Mouse (Mus musculus): ENCODE measurements around the gene Iqgap2. TPM values are rescaled to one million over a fixed set of nuclear protein-coding genes. Genes with fewer than 3 reads are reported as not detected.

Iqgap2 gene
- polyA plus RNA-seq, 1 experiment from 2014 or later, result 3.0 TPM

- Histone ChIP-seq H3K36me3 (ENCODE audit: control insufficient read depth, insufficient read depth, low read length) (no peaks in the 10 kb centered on the region), H3K27me3 (ENCODE audit: control insufficient read depth, insufficient read depth, low read depth, low read length) (no peaks in the 10 kb centered on the region), H3K9me3 (replicated peaks; ENCODE audit: control insufficient read depth, low read length, poor library complexity, severe bottlenecking) (no peaks in the 10 kb centered on the region), H3K27ac (ENCODE audit: low read length) (no peak overlapping the region), H3K4me1 (ENCODE audit: control insufficient read depth, insufficient read depth, low read length) (peaks cover 12% of the 10 kb centered on the region), H3K9ac (ENCODE audit: low read depth, low read length) (no peak overlapping the region), H3K4me2 (ENCODE audit: low read length) (no peak overlapping the region), H3K4me3 (ENCODE audit: low read depth, low read length) (no peak overlapping the region)
- 88% methylated on average over 6 of the region's 6 CpGs for WGBS
- ATAC-seq, result no peak
These were observed 87.6 kb downstream of the Iqgap2 start for GRCm38 (mm10) chr13:95804113-95804512.

GRCm38 (mm10) chr13:95800925-95801324 is 90.8 kb downstream of the Iqgap2 start:
- H3K4me3 ChIP-seq (ENCODE audit: low read depth, low read length), result no peak overlapping the region
- H3K27me3 ChIP-seq (ENCODE audit: control insufficient read depth, insufficient read depth, low read depth, low read length), result no peaks in the 10 kb centered on the region
- H3K9me3 ChIP-seq (replicated peaks; ENCODE audit: control insufficient read depth, low read length, poor library complexity, severe bottlenecking), result no peaks in the 10 kb centered on the region
- WGBS, result 75% methylated on average over 9 of the region's 9 CpGs
- no peak overlapping the region for H3K4me2 ChIP-seq (ENCODE audit: low read length)
- no peak overlapping the region for H3K27ac ChIP-seq (ENCODE audit: low read length)
- H3K4me1 ChIP-seq (ENCODE audit: control insufficient read depth, insufficient read depth, low read length), result peaks cover 4% of the 10 kb centered on the region; the same call in 1 of the 2 replicates
- no peaks in the 10 kb centered on the region for H3K36me3 ChIP-seq (ENCODE audit: control insufficient read depth, insufficient read depth, low read length)
- no peak overlapping the region for H3K9ac ChIP-seq (ENCODE audit: low read depth, low read length)
- ATAC-seq, result no peak

GRCm38 (mm10) chr13:95799322-95799721 is 92.4 kb downstream of the Iqgap2 start:
- H3K27me3 ChIP-seq (ENCODE audit: control insufficient read depth, insufficient read depth, low read depth, low read length), result no peaks in the 10 kb centered on the region
- H3K4me2 ChIP-seq (ENCODE audit: low read length), result no peak overlapping the region
- H3K27ac ChIP-seq (ENCODE audit: low read length), result no peak overlapping the region
- no peaks in the 10 kb centered on the region for H3K9me3 ChIP-seq (replicated peaks; ENCODE audit: control insufficient read depth, low read length, poor library complexity, severe bottlenecking)
- H3K4me3 ChIP-seq (ENCODE audit: low read depth, low read length), result no peak overlapping the region
- no peak overlapping the region for H3K9ac ChIP-seq (ENCODE audit: low read depth, low read length)
- peaks cover 4% of the 10 kb centered on the region; the same call in 1 of the 2 replicates for H3K4me1 ChIP-seq (ENCODE audit: control insufficient read depth, insufficient read depth, low read length)
- no peak for ATAC-seq
- no peaks in the 10 kb centered on the region for H3K36me3 ChIP-seq (ENCODE audit: control insufficient read depth, insufficient read depth, low read length)
- WGBS, result 87% methylated on average over 4 of the region's 4 CpGs

GRCm38 (mm10) chr13:95798721-95799120 is 93.0 kb downstream of the Iqgap2 start:
- Histone ChIP-seq H3K4me3 (ENCODE audit: low read depth, low read length) (no peak overlapping the region), H3K36me3 (ENCODE audit: control insufficient read depth, insufficient read depth, low read length) (no peaks in the 10 kb centered on the region), H3K9ac (ENCODE audit: low read depth, low read length) (no peak overlapping the region), H3K4me1 (ENCODE audit: control insufficient read depth, insufficient read depth, low read length) (peaks cover 4% of the 10 kb centered on the region; the same call in 1 of the 2 replicates), H3K9me3 (replicated peaks; ENCODE audit: control insufficient read depth, low read length, poor library complexity, severe bottlenecking) (no peaks in the 10 kb centered on the region), H3K27me3 (ENCODE audit: control insufficient read depth, insufficient read depth, low read depth, low read length) (no peaks in the 10 kb centered on the region), H3K27ac (ENCODE audit: low read length) (no peak overlapping the region), H3K4me2 (ENCODE audit: low read length) (no peak overlapping the region)
- no peak for ATAC-seq
- 47% methylated on average over 6 of the region's 6 CpGs for WGBS

- no peak overlapping the region for H3K27ac ChIP-seq (ENCODE audit: low read length)
- no peaks in the 10 kb centered on the region for H3K36me3 ChIP-seq (ENCODE audit: control insufficient read depth, insufficient read depth, low read length)
- 92% methylated on average over 2 of the region's 2 CpGs for WGBS
- H3K4me1 ChIP-seq (ENCODE audit: control insufficient read depth, insufficient read depth, low read length), result peaks cover 4% of the 10 kb centered on the region; the same call in 1 of the 2 replicates
- no peaks in the 10 kb centered on the region for H3K27me3 ChIP-seq (ENCODE audit: control insufficient read depth, insufficient read depth, low read depth, low read length)
- no peaks in the 10 kb centered on the region for H3K9me3 ChIP-seq (replicated peaks; ENCODE audit: control insufficient read depth, low read length, poor library complexity, severe bottlenecking)
- H3K4me3 ChIP-seq (ENCODE audit: low read depth, low read length), result no peak overlapping the region
- no peak for ATAC-seq
- H3K9ac ChIP-seq (ENCODE audit: low read depth, low read length), result no peak overlapping the region
- no peak overlapping the region for H3K4me2 ChIP-seq (ENCODE audit: low read length)
These were observed 94.2 kb downstream of the Iqgap2 start for GRCm38 (mm10) chr13:95797530-95797929.

- Histone ChIP-seq H3K36me3 (ENCODE audit: control insufficient read depth, insufficient read depth, low read length) (no peaks in the 10 kb centered on the region), H3K9me3 (replicated peaks; ENCODE audit: control insufficient read depth, low read length, poor library complexity, severe bottlenecking) (no peaks in the 10 kb centered on the region), H3K27me3 (ENCODE audit: control insufficient read depth, insufficient read depth, low read depth, low read length) (no peaks in the 10 kb centered on the region), H3K4me1 (ENCODE audit: control insufficient read depth, insufficient read depth, low read length) (peaks cover 4% of the 10 kb centered on the region; the same call in 1 of the 2 replicates), H3K4me3 (ENCODE audit: low read depth, low read length) (no peak overlapping the region), H3K4me2 (ENCODE audit: low read length) (no peak overlapping the region), H3K9ac (ENCODE audit: low read depth, low read length) (no peak overlapping the region), H3K27ac (ENCODE audit: low read length) (no peak overlapping the region)
- 81% methylated on average over 8 of the region's 8 CpGs for WGBS
- no peak for ATAC-seq
These were observed 97.4 kb downstream of the Iqgap2 start for GRCm38 (mm10) chr13:95794346-95794745.

- no peak for ATAC-seq
- 69% methylated on average over 6 of the region's 6 CpGs for WGBS
- H3K27ac ChIP-seq (ENCODE audit: low read length), result no peak overlapping the region
These were observed 100.8 kb downstream of the Iqgap2 start for GRCm38 (mm10) chr13:95790883-95791282.

GRCm38 (mm10) chr13:95788631-95789376 is 102.9 kb downstream of the Iqgap2 start:
- H3K4me2 ChIP-seq (ENCODE audit: low read length), result no peak overlapping the region
- WGBS, result 91% methylated on average over 10 of the region's 10 CpGs
- no peak for ATAC-seq

More at GRCm38 (mm10) chr13:95790883-95791282, 100.8 kb downstream of the Iqgap2 start:
- Histone ChIP-seq H3K4me1 (ENCODE audit: control insufficient read depth, insufficient read depth, low read length) (no peaks in the 10 kb centered on the region), H3K4me3 (ENCODE audit: low read depth, low read length) (no peak overlapping the region), H3K4me2 (ENCODE audit: low read length) (no peak overlapping the region), H3K36me3 (ENCODE audit: control insufficient read depth, insufficient read depth, low read length) (no peaks in the 10 kb centered on the region), H3K9ac (ENCODE audit: low read depth, low read length) (no peak overlapping the region), H3K27me3 (ENCODE audit: control insufficient read depth, insufficient read depth, low read depth, low read length) (no peaks in the 10 kb centered on the region), H3K9me3 (replicated peaks; ENCODE audit: control insufficient read depth, low read length, poor library complexity, severe bottlenecking) (no peaks in the 10 kb centered on the region)

GRCm38 (mm10) chr13:95782969-95783332 is 108.8 kb downstream of the Iqgap2 start:
- H3K9ac ChIP-seq (ENCODE audit: low read depth, low read length), result no peak overlapping the region
- no peaks in the 10 kb centered on the region for H3K4me1 ChIP-seq (ENCODE audit: control insufficient read depth, insufficient read depth, low read length)
- no peak overlapping the region for H3K4me2 ChIP-seq (ENCODE audit: low read length)
- H3K27me3 ChIP-seq (ENCODE audit: control insufficient read depth, insufficient read depth, low read depth, low read length), result no peaks in the 10 kb centered on the region
- WGBS, result 26% methylated on average over 2 of the region's 2 CpGs
- H3K9me3 ChIP-seq (replicated peaks; ENCODE audit: control insufficient read depth, low read length, poor library complexity, severe bottlenecking), result no peaks in the 10 kb centered on the region
- no peak overlapping the region for H3K27ac ChIP-seq (ENCODE audit: low read length)
- H3K4me3 ChIP-seq (ENCODE audit: low read depth, low read length), result no peak overlapping the region
- no peak for ATAC-seq
- no peaks in the 10 kb centered on the region for H3K36me3 ChIP-seq (ENCODE audit: control insufficient read depth, insufficient read depth, low read length)

More at GRCm38 (mm10) chr13:95788631-95789376, 102.9 kb downstream of the Iqgap2 start:
- Histone ChIP-seq H3K27me3 (ENCODE audit: control insufficient read depth, insufficient read depth, low read depth, low read length) (no peaks in the 10 kb centered on the region), H3K9me3 (replicated peaks; ENCODE audit: control insufficient read depth, low read length, poor library complexity, severe bottlenecking) (no peaks in the 10 kb centered on the region), H3K4me1 (ENCODE audit: control insufficient read depth, insufficient read depth, low read length) (no peaks in the 10 kb centered on the region), H3K36me3 (ENCODE audit: control insufficient read depth, insufficient read depth, low read length) (no peaks in the 10 kb centered on the region), H3K4me3 (ENCODE audit: low read depth, low read length) (no peak overlapping the region), H3K27ac (ENCODE audit: low read length) (no peak overlapping the region), H3K9ac (ENCODE audit: low read depth, low read length) (no peak overlapping the region)
